Mouse (Mus musculus): Measurements from ENCODE around the gene Carmil1. TPM values are rescaled to one million over a fixed set of nuclear protein-coding genes. Genes with fewer than 3 reads are reported as not detected.

The Carmil1 gene
- polyA plus RNA-seq, 1 experiment from 2014 or later: 48.6 TPM

Other genes starting within 250 kb of the Carmil1 start
- gene Cmah, start 46.6 kb upstream of the Carmil1 start, polyA plus RNA-seq (2014; fragmentation: Nextera tagmentation; extraction: Ambion mirVana): 0.47 and 1.2 TPM in 2 replicates

All from kidney, embryonic 14.5 days (tissue).